Mouse (Mus musculus) neural tube, embryonic 13.5 days (tissue): ENCODE data around the gene Lmo1. TPM values are rescaled to one million over a fixed set of nuclear protein-coding genes. Genes with fewer than 3 reads are reported as not detected.
"Not testable (repeated sequence)": the region's sequence is repeated elsewhere in the genome, so short reads cannot be mapped to it uniquely, and the experiment has no call there.

Experiments
- ATAC-seq: fragments of 200-750 bp; cut with Nextera tagmentation; 2 replicates; pipeline ENCODE4 v1.8.0; 2017; ENCODE audit warnings: low read depth, mild to moderate bottlenecking, moderate TSS enrichment, moderate library complexity
- H3K27ac ChIP-seq: fragments of 300-500 bp; sonication (generic); replicated peaks from 2 replicates; pipeline ENCODE4 v1.5.1; 2015; ENCODE audit warnings: moderate library complexity, mild to moderate bottlenecking, inconsistent platforms
- H3K27me3 ChIP-seq: fragments of 300-500 bp; sonication (generic); 2 replicates; pipeline ENCODE4 v1.6.1; 2015; ENCODE audit warnings: mild to moderate bottlenecking, inconsistent platforms
- H3K36me3 ChIP-seq: fragments of 300-500 bp; sonication (generic); 2 replicates; pipeline ENCODE4 v1.6.1; 2015; ENCODE audit warnings: mild to moderate bottlenecking, inconsistent platforms
- H3K4me1 ChIP-seq: fragments of 300-500 bp; sonication (generic); replicated peaks from 2 replicates; pipeline ENCODE4 v1.6.1; 2015; ENCODE audit warnings: inconsistent platforms
- H3K4me2 ChIP-seq: fragments of 300-500 bp; sonication (generic); 2 replicates; pipeline ENCODE4 v1.6.1; 2015; ENCODE audit warnings: inconsistent platforms, mild to moderate bottlenecking, moderate library complexity
- H3K4me3 ChIP-seq: fragments of 300-500 bp; sonication (generic); 2 replicates; pipeline ENCODE4 v1.5.1; 2015; ENCODE audit warnings: mild to moderate bottlenecking, inconsistent platforms
- H3K9ac ChIP-seq: fragments of 300-500 bp; sonication (generic); 2 replicates; pipeline ENCODE4 v1.6.1; 2015; ENCODE audit warnings: moderate library complexity, mild to moderate bottlenecking, inconsistent platforms
- H3K9me3 ChIP-seq: fragments of 300-500 bp; sonication (generic); 2 replicates; pipeline ENCODE4 v1.6.1; 2016; ENCODE audit warnings: inconsistent platforms
- WGBS: fragments of 180-500 bp; shearing (Covaris S2); methylation state at CpG from one replicate; pipeline ENCODE4 v1.1.7; 2015; 5-methylcytosine and 5-hydroxymethylcytosine counted together
- polyA plus RNA-seq: library from polyadenylated mRNA; unstranded; fragments of >200 nt; fragmentation: Nextera tagmentation; extraction: Ambion mirVana; gene quantifications from 2 replicates; pipeline ENCODE4 v1.2.1, GENCODE M21; 2015

Lmo1 gene
- polyA plus RNA-seq, 1 experiment from 2014 or later, result 23.2 TPM

DNA sequence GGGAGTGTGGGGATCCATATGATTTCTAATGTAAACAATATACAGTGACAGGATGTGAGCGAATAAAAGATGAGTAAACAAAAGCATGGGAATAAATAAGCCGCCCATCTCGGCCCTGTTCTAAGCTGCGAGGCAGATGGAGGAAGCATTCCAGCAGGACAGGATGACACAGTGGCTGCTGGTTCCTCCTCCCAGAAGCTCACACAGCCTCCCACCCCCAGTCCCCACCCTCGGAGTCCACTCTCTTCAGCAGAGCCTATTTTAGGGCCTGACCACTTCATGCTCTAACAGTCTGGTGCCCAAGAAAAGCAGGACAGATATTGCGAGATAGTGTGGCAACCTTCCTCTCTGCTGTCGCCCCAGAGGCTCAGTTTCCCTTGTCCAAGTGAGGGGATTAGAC lies 77.8 kb downstream of the Lmo1 start:
- no peak overlapping the region for H3K9ac ChIP-seq
- 84% methylated on average over 7 of the region's 7 CpGs for WGBS
- H3K9me3 ChIP-seq, result no peaks in the 10 kb centered on the region
- H3K4me2 ChIP-seq, result no peak overlapping the region
- H3K36me3 ChIP-seq, result no peaks in the 10 kb centered on the region
- no peaks in the 10 kb centered on the region for H3K4me1 ChIP-seq
- no peaks in the 10 kb centered on the region for H3K27me3 ChIP-seq
- H3K27ac ChIP-seq, result no peak overlapping the region
- no peak for ATAC-seq
- H3K4me3 ChIP-seq, result no peak overlapping the region

DNA sequence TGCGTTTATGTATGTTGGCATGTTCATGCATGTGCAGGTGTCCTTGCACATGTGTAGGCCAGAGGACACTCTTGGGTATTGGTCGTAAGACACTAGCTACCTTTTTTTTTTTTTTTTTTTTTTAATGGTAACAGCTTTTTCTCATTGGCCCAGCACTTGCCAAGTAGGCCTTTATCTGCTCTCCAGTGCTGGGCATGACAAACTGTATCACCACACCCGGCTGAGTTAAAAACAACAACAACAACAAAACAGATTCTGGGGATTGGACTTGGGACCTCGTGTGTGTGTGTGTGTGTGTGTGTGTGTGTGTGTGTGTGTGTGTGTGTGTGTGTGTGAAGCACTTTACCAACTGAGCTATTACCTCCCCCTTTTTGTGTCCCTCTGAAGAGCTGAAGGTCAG lies 78.4 kb downstream of the Lmo1 start:
- Histone ChIP-seq H3K4me3 (no peak overlapping the region), H3K4me1 (no peaks in the 10 kb centered on the region), H3K4me2 (no peak overlapping the region), H3K27ac (no peak overlapping the region), H3K9ac (no peak overlapping the region), H3K27me3 (no peaks in the 10 kb centered on the region), H3K36me3 (no peaks in the 10 kb centered on the region), H3K9me3 (no peaks in the 10 kb centered on the region)
- no peak for ATAC-seq
- WGBS, result 77% methylated on average over 4 of the region's 4 CpGs

DNA sequence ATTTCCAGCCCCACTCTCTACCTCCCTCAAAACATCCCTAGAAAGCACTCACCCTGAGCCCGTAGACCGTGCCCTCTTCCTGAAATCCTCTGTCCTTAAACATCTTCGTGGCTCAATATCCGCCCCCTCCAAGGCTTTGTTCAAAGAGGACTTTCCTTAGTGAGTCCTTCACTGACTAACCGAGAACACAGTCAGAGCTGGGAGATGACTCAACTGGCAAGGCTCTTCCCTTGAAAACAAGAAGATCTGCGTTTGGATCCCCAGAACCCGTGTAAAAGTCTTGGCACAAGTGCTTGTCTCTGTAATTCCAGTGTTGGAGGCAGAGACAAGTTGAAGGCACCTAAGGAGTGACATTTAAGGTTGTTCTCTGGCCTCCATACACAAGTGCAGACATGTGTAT lies 80.7 kb downstream of the Lmo1 start:
- no peaks in the 10 kb centered on the region for H3K9me3 ChIP-seq
- H3K4me1 ChIP-seq, result no peaks in the 10 kb centered on the region
- no peak for ATAC-seq
- no peak overlapping the region for H3K9ac ChIP-seq
- no peaks in the 10 kb centered on the region for H3K27me3 ChIP-seq
- no peak overlapping the region for H3K4me2 ChIP-seq
- no peak overlapping the region for H3K27ac ChIP-seq
- H3K4me3 ChIP-seq, result no peak overlapping the region
- no peaks in the 10 kb centered on the region for H3K36me3 ChIP-seq
- no CpG with 5 or more reads among the region's 7 CpGs for WGBS

DNA sequence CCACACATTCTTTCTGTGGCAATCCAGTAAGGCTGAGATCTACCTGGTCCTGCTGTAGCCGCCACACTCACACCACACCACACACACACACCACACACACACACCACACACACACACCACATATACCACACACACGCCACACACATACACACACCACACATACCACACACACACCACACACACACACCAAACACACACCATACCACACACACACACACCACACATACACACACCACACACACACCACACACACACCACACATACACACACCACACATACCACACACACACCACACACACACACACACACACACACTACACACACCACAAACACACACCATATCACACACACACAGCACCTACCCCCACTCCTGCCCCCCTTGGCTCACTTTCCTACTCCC lies 83.7 kb downstream of the Lmo1 start:
- H3K4me1 ChIP-seq, H3K27me3 ChIP-seq, H3K9ac ChIP-seq, H3K36me3 ChIP-seq, H3K4me3 ChIP-seq, ATAC-seq, H3K4me2 ChIP-seq, H3K27ac ChIP-seq, H3K9me3 ChIP-seq: not testable (repeated sequence)
- no CpG with 5 or more reads among the region's 2 CpGs for WGBS

Other genes starting within 250 kb of the Lmo1 start
- gene Nlrp10, start 245.0 kb downstream of the Lmo1 start, polyA plus RNA-seq, result not detected in 2 replicates
- gene Eif3f, start 240.8 kb downstream of the Lmo1 start, polyA plus RNA-seq, result 69.4 and 79.7 TPM in 2 replicates
- gene Tub, start 224.9 kb downstream of the Lmo1 start, polyA plus RNA-seq, result 32.6 and 39.3 TPM in 2 replicates
- gene Ric3, start 91.9 kb downstream of the Lmo1 start, polyA plus RNA-seq, result 25.5 and 28.3 TPM in 2 replicates